Mouse (Mus musculus) cerebellum, adult 8-10 months (tissue): ENCODE measurements at regions not wholly inside any gene's neighbourhood (a gene's known extent, or its start where the extent isn't known, plus 50 kb on each side); places are given as distances from the start of the nearest gene placed in this dataset.

Source experiments
- DNase-seq: peaks from one replicate; pipeline ENCODE4 v3.0.0; 2022

DNA sequence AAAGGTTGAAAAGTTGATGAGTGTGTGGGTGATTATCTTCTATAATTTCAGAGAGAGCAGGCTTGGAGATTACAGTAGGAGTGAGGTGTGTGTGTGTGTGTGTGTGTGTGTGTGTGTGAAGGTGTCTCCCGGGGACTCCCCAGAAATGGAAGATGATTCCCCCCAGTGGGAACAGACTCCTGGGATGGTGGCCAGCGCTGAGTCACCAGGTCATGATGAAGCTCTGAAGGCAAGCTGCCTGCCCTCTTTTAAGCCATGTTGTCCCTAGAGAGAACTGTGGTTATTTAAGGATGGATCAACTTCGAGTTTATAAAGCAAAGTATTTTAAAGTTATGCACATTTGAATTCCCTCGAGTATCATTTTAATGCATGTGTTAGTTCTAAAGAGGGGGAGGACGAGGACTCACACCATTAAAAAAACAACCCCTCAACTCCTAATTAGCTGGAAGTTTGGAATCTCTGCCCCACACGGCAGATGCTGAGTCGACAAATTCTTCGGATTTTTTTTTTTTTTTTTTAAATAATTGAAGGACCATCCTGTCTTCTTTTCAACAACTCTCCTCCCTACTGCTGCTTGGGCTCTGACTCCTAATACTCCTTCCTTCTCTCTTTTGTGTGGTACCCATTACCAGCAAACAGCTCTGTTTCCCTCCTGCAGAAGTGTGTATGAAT lies 186.6 kb downstream of the Ly86 start:
- no peak for DNase-seq

- DNase-seq = no peak
Measured at GRCm38 (mm10) chr13:37532596-37533170, 187.7 kb downstream of the Ly86 start.

- DNase-seq = no peak
Measured at GRCm38 (mm10) chr13:37533851-37534250, 188.8 kb downstream of the Ly86 start.

- no peak for DNase-seq
Measured at GRCm38 (mm10) chr13:37537330-37537729, 192.3 kb downstream of the Ly86 start.

DNA sequence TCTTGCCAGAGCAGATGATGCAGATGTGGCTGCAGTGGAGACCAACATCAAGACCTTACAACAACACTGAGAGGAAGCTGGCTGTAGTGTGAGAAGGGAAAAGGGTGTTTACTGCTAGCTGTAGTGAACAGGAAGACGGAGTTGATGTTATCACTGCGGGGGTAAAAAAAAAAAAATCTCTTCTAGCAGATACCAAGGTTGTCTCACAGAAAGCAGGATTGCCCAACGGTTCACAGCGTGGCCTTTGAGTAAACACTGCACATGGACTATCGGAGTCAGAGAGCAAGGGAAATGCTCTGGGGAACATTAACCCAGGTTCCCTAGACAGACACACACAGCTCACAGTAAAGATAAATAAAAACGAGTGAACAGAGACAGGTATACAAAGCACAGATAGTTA lies 192.8 kb downstream of the Ly86 start:
- DNase-seq = no peak

GRCm38 (mm10) chr13:37540980-37541531 lies 196.0 kb downstream of the Ly86 start:
- DNase-seq = no peak

DNA sequence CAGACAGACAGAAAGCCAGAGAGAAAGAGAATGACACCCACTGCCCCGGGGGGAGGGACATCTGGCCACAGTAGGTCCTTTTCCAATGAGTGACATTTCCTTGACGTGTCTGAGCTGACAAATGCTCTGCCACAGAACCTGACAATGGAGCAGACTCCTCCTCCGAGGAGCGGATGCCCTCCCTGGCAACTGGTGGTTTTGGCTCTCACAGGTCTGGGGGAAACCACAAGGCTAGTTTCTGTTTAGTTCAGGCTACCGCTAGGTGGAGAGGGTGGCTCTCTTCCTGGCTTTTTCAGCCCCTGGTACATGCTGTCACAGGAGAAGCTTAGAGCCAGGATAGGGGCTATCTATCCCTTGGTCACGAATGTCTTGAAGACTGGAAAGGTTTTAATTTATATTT lies 196.7 kb downstream of the Ly86 start:
- no peak for DNase-seq

GRCm38 (mm10) chr13:37542744-37543196 lies 197.8 kb downstream of the Ly86 start:
- DNase-seq = no peak

GRCm38 (mm10) chr13:37543788-37544187 lies 198.8 kb downstream of the Ly86 start:
- DNase-seq = no peak

GRCm38 (mm10) chr13:37544696-37545095 lies 199.7 kb downstream of the Ly86 start:
- no peak for DNase-seq

DNA sequence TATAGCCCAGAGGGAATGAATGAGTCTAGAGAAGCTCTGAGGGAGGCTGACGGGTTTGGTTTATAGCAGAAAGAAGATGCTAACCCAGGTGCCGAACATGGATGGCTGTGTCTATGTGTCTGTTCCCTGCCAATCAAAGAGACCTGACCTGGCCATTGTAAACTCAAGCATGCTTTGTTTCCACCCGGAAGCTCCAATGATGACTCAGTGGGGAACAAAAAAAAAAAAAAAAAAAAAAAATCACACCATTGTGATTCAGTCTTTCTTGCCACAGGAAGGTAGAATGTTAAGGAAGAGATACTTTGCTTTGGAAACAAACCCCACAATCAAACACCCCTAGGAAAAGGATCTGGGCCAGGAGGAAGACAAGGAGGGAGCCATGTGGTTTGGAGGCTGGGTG lies 201.5 kb downstream of the Ly86 start:
- no peak for DNase-seq

DNA sequence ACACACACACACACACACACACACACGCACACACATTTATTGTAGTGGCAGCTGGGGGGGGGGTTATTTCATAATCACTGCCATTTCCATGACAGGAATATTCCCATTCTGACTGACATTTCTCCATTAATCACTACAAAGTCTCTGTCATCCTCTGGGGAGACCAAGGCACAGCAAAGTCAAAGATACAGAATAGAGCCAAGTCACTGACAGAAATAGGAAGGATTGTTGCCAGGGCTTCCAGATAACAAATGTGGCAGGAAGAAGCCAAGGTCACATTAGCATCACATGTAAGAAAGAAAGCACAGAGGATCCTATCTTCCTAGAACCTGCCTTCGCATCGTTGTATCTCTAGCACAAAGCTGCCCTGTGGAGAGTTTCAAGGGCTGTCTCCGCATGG lies 205.6 kb downstream of the Ly86 start:
- DNase-seq = no peak

DNA sequence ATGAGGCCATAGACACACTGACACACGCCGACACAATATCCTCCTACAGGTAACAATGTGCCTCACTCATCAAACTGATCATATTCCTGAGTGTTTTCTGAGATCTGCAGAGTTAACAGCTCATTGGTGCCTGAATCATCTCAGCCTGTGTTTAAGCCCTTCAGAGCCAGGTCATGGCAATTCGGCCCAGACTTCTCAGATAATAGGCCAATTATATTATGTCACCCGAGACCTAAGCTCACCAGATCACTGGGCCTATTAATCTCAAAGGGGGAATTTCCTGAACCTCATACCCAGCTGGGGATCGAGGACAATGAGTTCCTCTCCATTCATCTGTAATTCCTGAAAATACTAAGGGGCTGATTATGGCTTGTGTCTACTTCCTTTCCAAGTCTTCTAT lies 208.4 kb downstream of the Ly86 start:
- no peak for DNase-seq

- DNase-seq = no peak
Measured at GRCm38 (mm10) chr13:37557183-37557582, 212.2 kb downstream of the Ly86 start.

- no peak for DNase-seq
Measured at GRCm38 (mm10) chr13:37557766-37558165, 212.8 kb downstream of the Ly86 start.

DNA sequence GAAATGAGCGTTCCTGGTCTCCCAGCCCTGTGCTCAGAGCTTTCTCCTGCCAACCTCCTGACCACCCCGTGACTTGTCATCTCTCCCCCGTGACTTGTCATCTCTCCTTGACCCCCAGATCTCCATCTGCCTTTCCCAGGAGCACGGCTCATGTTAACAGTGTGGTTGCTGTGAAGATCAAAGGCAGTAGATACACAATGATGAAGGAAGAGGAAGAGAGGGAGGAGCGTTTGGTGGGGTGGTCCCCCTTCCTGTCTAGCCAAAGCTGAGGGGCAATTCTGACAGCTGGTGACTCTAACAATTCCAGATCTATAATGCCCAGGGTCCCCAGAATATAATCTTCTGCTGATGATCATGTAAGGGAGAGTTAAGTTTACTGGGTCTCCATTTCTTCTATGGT lies 214.0 kb downstream of the Ly86 start:
- DNase-seq = no peak

- no peak for DNase-seq
Measured at GRCm38 (mm10) chr13:37559706-37560313, 214.8 kb downstream of the Ly86 start.

- no peak for DNase-seq
Measured at GRCm38 (mm10) chr13:37560387-37560786, 215.4 kb downstream of the Ly86 start.

DNA sequence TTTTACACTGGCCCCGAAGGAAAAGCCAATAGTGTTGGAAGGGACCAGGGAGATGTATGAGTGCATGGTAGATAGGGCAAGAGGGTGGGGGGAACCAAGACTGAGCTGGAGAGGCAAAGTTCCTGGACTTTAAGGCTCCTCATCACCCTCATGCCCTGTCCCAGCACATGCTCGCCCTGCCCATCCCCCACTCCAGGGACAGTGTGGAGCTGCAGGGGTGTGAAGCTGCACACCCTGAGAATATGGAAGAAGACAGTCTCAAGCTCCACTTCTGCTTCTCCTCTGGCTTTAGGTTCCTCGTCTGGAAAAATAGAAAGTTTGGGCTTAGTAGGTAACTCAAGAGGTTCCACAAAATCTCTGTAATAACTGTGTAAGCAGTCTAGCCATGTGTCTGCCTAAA lies 215.8 kb downstream of the Ly86 start:
- DNase-seq = no peak

DNA sequence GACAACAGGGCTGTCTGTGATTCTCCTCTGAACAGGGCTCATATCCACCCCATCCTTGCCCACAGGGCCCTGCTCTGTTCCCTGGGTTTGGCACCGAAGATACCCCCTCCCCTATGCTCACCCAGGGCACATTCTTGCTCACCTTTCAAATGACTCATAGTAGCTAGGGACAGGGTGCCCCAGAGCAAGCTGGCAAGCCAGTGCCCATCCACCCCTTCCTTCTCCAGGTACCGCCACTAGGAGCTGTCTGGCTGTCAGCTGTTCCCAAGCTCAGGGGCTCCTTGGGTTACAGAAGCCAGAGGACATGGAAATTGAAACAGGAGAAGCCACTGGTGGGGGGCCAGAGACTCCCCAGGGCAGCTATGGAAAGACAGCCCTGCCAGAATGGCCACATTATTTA lies 216.4 kb downstream of the Ly86 start:
- no peak for DNase-seq

- no peak for DNase-seq
Measured at GRCm38 (mm10) chr13:37562141-37562540, 216.1 kb upstream of the Rreb1 start.

- DNase-seq = no peak
Measured at GRCm38 (mm10) chr13:37562652-37563051, 215.5 kb upstream of the Rreb1 start.

GRCm38 (mm10) chr13:37569051-37569450 lies 209.1 kb upstream of the Rreb1 start:
- DNase-seq = no peak

DNA sequence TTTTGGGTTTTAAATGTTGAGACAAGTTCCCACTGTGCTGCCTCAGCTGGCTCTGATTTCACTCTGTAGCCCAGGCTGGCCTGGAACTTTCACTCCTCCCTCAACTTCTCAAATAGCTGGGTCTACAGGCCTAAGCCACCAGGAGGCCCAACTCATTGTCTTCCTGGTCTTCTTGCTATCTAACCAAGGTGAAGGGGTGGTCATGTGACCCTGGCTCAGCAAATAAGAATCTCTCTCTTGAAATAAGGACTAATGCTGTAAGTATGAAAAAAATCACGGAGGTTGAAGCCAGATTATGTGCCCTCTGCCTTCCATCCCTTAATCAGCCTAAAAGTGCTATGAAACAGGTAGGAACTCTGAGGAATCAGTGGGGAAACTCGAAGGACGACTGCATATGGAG lies 208.7 kb upstream of the Rreb1 start:
- no peak for DNase-seq
